Mouse (Mus musculus) ES-E14 (cell line): ENCODE measurements at regions not wholly inside any gene's neighbourhood (a gene's known extent, or its start where the extent isn't known, plus 50 kb on each side); places are given as distances from the start of the nearest gene placed in this dataset.

ENCODE experiments used
- CHD2 ChIP-seq: IDR thresholded peaks from 2 replicates; pipeline ENCODE4 v1.6.1; 2014; ENCODE audit warnings: mild to moderate bottlenecking, low read depth, low read length, inconsistent platforms
- HCFC1 ChIP-seq: IDR thresholded peaks from 2 replicates; pipeline ENCODE4 v1.6.1; 2012; ENCODE audit warnings: low read length, inconsistent platforms, borderline replicate concordance; ENCODE audit not compliant: insufficient read depth
- MAFK ChIP-seq: IDR thresholded peaks from 2 replicates; pipeline ENCODE4 v1.6.1; 2014; ENCODE audit warnings: mild to moderate bottlenecking, low read depth, low read length, inconsistent platforms; ENCODE audit not compliant: insufficient read depth
- ZC3H11A ChIP-seq: IDR thresholded peaks from 2 replicates; pipeline ENCODE4 v1.6.1; 2012; ENCODE audit warnings: low read depth, mild to moderate bottlenecking, inconsistent platforms, low read length, borderline replicate concordance
- ZNF384 ChIP-seq: IDR thresholded peaks from 2 replicates; pipeline ENCODE4 v1.6.1; 2012; ENCODE audit warnings: low read depth, low read length, inconsistent platforms

GRCm38 (mm10) chr13:82304227-82304626, 521.4 kb downstream of the Cetn3 start:
- no peak for TF ChIP-seq MAFK
- no peak for TF ChIP-seq ZC3H11A
- TF ChIP-seq ZNF384 = no peak
- no peak for TF ChIP-seq CHD2
- TF ChIP-seq HCFC1 = no peak
